Mouse (Mus musculus) G1E (cell line): Measurements from ENCODE around the gene Pdcd4. TPM values are rescaled to one million over a fixed set of nuclear protein-coding genes. Genes with fewer than 3 reads are reported as not detected.

Experiments
- ATAC-seq: 2 replicates; pipeline ENCODE4 v1.8.0; 2016; ENCODE audit warnings: mild to moderate bottlenecking; ENCODE audit not compliant: insufficient number of reproducible peaks, poor library complexity, low FRiP score, severe bottlenecking; ENCODE audit errors: extremely low read depth
- DNase-seq: peaks from one replicate; pipeline ENCODE4 v3.0.0; 2012; ENCODE audit warnings: low spot score
- H3K27me3 ChIP-seq: 2 replicates; pipeline ENCODE4 v1.6.1; 2012; ENCODE audit warnings: mild to moderate bottlenecking, low read length, inconsistent platforms; ENCODE audit not compliant: insufficient read depth
- H3K36me3 ChIP-seq: replicated peaks from 2 replicates; pipeline ENCODE3; 2012; ENCODE audit warnings: mild to moderate bottlenecking, inconsistent platforms
- H3K4me1 ChIP-seq: 2 replicates; pipeline ENCODE4 v1.6.1; 2012; ENCODE audit warnings: low read depth, low read length, inconsistent platforms, mixed read lengths; ENCODE audit not compliant: insufficient read depth
- H3K4me3 ChIP-seq: 2 replicates; pipeline ENCODE4 v1.5.1; 2012; ENCODE audit warnings: low read depth, mild to moderate bottlenecking, inconsistent platforms, low read length, moderate library complexity, mixed read lengths
- H3K9me3 ChIP-seq: replicated peaks from 2 replicates; pipeline ENCODE4 v1.6.1; 2012; ENCODE audit warnings: inconsistent platforms
- CTCF ChIP-seq: IDR thresholded peaks from 2 replicates; pipeline ENCODE4 v1.5.1; 2012; ENCODE audit warnings: low read depth, low read length, inconsistent platforms, mixed read lengths
- GATA1 ChIP-seq: IDR thresholded peaks from 2 replicates; pipeline ENCODE4 v1.6.1; 2012; ENCODE audit warnings: borderline replicate concordance, low read length, inconsistent platforms, mixed read lengths
- GATA2 ChIP-seq: IDR thresholded peaks from 2 replicates; pipeline ENCODE4 v1.6.1; 2012; ENCODE audit warnings: low read depth, low read length, inconsistent platforms, borderline replicate concordance
- POLR2AphosphoS5 ChIP-seq: IDR thresholded peaks from 2 replicates; pipeline ENCODE4 v1.6.1; 2012; ENCODE audit warnings: low read depth, low read length, inconsistent platforms; ENCODE audit not compliant: insufficient replicate concordance
- TAL1 ChIP-seq: conservative IDR thresholded peaks from 2 replicates; pipeline ENCODE4 v1.6.1; 2012; ENCODE audit warnings: low read depth, low read length, inconsistent platforms, mixed read lengths
- polyA plus RNA-seq: library from polyadenylated mRNA; stranded (reverse); fragments of >175 nt; gene quantifications from 2 replicates; pipeline ENCODE4 v1.2.3, GENCODE M21; 2012
- total RNA-seq, 2 experiments: library from RNA; stranded (forward) in 1 of 2; stranded (reverse) in 1 of 2; fragments of 200-1000 nt in 1 of 2; fragments of >200 nt in 1 of 2; fragmentation: Nextera tagmentation in 1 of 2; gene quantifications; 2 replicates each; pipeline ENCODE4 v1.2.3; 2014 to 2017

Gene Pdcd4
- total and polyA plus RNA-seq, 3 experiments: 93.3 to 270 (median 255) TPM

- Histone ChIP-seq H3K9me3 (no peaks in the 10 kb centered on the region), H3K27me3 (no peaks in the 10 kb centered on the region), H3K4me1 (peaks cover 65% of the 10 kb centered on the region), H3K4me3 (no peak overlapping the region), H3K36me3 (no peaks in the 10 kb centered on the region)
- no peak for ATAC-seq
- no peak for TF ChIP-seq CTCF
- TF ChIP-seq GATA2: no peak
- TF ChIP-seq TAL1: no peak
- no peak for TF ChIP-seq GATA1
- no peak for TF ChIP-seq POLR2AphosphoS5
- DNase-seq: no peak
Measured at GRCm38 (mm10) chr19:53894538-53895121, 2.6 kb downstream of the Pdcd4 start.

- no peaks in the 10 kb centered on the region for H3K27me3 ChIP-seq
- DNase-seq (no peak), ATAC-seq (no peak)
- H3K36me3 ChIP-seq: no peaks in the 10 kb centered on the region
- TF ChIP-seq POLR2AphosphoS5 (no peak), CTCF (no peak), GATA1 (no peak), GATA2 (no peak), TAL1 (no peak)
- H3K9me3 ChIP-seq: no peaks in the 10 kb centered on the region
- H3K4me3 ChIP-seq: no peak overlapping the region
- H3K4me1 ChIP-seq: peaks cover 53% of the 10 kb centered on the region
Measured at GRCm38 (mm10) chr19:53898046-53898445, 6.0 kb downstream of the Pdcd4 start.

- Histone ChIP-seq H3K9me3 (no peaks in the 10 kb centered on the region), H3K4me1 (peaks cover 49% of the 10 kb centered on the region), H3K36me3 (no peaks in the 10 kb centered on the region), H3K27me3 (no peaks in the 10 kb centered on the region), H3K4me3 (no peak overlapping the region)
- DNase-seq (no peak), ATAC-seq (no peak)
- TF ChIP-seq POLR2AphosphoS5 (no peak), CTCF (no peak), GATA2 (no peak), TAL1 (no peak), GATA1 (no peak)
Measured at GRCm38 (mm10) chr19:53898498-53898897, 6.5 kb downstream of the Pdcd4 start.

GRCm38 (mm10) chr19:53898970-53899900, 7.2 kb downstream of the Pdcd4 start:
- no peak for DNase-seq

GRCm38 (mm10) chr19:53899941-53900610, 8.0 kb downstream of the Pdcd4 start:
- ATAC-seq: no peak
- TF ChIP-seq GATA2: no peak
- Histone ChIP-seq H3K9me3 (no peaks in the 10 kb centered on the region), H3K4me3 (no peak overlapping the region), H3K36me3 (no peaks in the 10 kb centered on the region), H3K4me1 (peaks cover 35% of the 10 kb centered on the region), H3K27me3 (no peaks in the 10 kb centered on the region)
- DNase-seq: no peak

More at GRCm38 (mm10) chr19:53898970-53899900, 7.2 kb downstream of the Pdcd4 start:
- no peak for TF ChIP-seq POLR2AphosphoS5
- no peak for TF ChIP-seq GATA1
- TF ChIP-seq GATA2: no peak
- no peak for TF ChIP-seq TAL1
- no peak for TF ChIP-seq CTCF
- Histone ChIP-seq H3K27me3 (no peaks in the 10 kb centered on the region), H3K36me3 (no peaks in the 10 kb centered on the region), H3K4me3 (no peak overlapping the region), H3K4me1 (peaks cover 41% of the 10 kb centered on the region), H3K9me3 (no peaks in the 10 kb centered on the region)
- ATAC-seq: no peak
